Mouse (Mus musculus) thymus, postnatal 10 days (tissue): ENCODE measurements at regions not wholly inside any gene's neighbourhood (a gene's known extent, or its start where the extent isn't known, plus 50 kb on each side); places are given as distances from the start of the nearest gene placed in this dataset.

Source experiments
- DNase-seq, 2 experiments: peaks; one replicate each; pipeline ENCODE4 v3.0.0; 2021; ENCODE audit warnings: low spot score in 2 of 2

DNA sequence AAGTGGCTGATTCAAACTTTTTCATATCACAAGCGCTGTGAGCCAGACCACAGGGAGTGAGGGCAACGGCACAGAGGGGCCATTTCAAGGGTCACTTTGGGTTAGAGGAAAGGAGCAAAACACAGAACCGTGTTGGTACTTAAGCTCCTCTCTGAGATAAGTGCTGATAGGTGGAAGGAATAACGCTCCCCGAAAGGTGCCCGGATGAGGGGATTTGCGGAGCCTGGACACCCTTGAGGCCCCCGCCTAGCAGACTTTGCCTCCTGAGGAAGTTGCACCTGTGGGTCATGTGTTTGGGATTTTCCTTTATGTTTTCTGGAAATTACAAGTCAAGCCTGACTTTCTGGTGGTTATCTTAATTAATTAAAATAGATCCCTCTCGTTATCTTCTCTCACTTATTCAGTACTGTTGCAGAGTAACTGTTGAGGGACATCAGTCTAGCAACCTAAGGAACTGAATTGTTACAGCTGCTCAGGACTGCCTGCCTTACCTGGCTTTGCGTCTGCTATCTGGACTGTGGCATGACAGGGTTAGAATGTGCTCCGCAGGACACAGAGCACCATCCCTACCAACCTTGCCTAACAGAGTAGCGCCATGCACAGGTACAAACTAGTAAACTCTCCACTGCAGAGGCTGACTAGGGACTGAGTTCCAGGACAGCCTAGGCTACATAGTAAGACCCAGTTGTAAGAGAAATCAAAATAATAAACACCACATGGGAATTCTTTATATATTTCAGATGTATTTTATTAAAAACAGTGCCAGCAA is 137.4 kb upstream of the Plcz1 start:
- no peak for DNase-seq

- no peak for DNase-seq
Measured at GRCm38 (mm10) chr6:140172716-140173115, 131.5 kb upstream of the Plcz1 start.

- DNase-seq, result no peak
Measured at GRCm38 (mm10) chr6:140169836-140170235, 128.6 kb upstream of the Plcz1 start.

GRCm38 (mm10) chr6:140167182-140167581 is 125.9 kb upstream of the Plcz1 start:
- no peak for DNase-seq

- DNase-seq, result no peak
Measured at GRCm38 (mm10) chr6:140162729-140163128, 121.5 kb upstream of the Plcz1 start.

DNA sequence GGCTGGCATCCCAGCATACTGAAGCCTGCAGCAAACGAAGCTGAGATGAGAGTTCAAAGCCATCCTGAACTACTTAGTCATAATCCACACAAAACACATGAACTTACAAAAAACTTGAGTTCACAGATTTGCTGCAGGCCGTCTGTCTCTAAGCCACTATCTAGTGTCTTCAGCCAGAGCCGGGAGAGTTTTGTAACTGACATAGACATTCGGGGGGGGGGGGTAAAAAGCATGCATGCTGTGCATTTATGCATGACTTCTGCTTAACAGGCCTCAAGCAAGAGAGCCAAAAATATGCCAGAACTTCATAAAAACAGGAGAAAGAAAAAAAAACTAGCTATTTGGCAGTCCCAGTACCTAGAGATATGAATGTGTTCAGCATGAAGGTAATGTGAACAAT is 120.2 kb upstream of the Plcz1 start:
- DNase-seq, result no peak

DNA sequence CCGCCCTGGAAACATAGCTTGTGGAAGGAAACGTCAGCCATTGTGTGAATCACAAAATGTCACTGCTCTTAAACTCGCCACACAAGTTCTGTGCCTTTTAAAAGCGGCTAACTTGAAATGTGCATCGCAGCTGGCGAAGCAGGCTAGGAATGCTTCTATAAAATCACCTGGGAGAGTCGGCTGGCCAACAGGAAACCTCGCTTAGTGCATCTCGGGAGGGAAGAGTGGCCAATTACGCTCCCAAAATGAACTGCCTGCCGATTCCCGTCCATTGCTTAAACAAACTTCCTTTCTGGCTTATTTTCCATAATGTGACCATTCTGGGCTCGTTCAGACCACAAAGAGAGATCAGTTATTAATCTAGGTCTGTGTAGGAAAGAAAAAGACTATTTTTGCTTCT is 119.7 kb upstream of the Plcz1 start:
- no peak for DNase-seq

DNA sequence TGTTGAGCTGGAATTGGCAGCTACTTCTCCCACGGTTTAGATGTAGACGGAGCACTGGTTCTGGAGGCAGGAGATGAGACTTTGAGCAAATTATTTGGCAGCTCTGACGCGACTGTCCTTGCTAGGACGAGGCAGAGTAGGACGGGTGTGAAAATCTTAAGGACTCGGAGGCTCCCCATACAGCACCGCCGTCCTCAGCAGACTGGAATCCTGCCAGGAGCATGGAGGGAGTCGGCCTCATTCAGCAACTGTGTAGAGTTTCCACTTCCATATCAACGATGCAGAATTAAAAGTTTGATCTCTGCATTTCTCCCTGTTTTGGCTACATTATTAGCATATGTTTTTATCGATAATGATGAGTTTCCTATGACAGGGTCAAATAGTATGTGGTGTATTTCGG is 117.7 kb upstream of the Plcz1 start:
- DNase-seq, result no peak

GRCm38 (mm10) chr6:140157375-140157774 is 116.1 kb upstream of the Plcz1 start:
- DNase-seq, result no peak

GRCm38 (mm10) chr6:140152418-140153176 is 111.3 kb upstream of the Plcz1 start:
- no peak for DNase-seq

GRCm38 (mm10) chr6:140148628-140149245 is 107.5 kb upstream of the Plcz1 start:
- DNase-seq, result no peak

DNA sequence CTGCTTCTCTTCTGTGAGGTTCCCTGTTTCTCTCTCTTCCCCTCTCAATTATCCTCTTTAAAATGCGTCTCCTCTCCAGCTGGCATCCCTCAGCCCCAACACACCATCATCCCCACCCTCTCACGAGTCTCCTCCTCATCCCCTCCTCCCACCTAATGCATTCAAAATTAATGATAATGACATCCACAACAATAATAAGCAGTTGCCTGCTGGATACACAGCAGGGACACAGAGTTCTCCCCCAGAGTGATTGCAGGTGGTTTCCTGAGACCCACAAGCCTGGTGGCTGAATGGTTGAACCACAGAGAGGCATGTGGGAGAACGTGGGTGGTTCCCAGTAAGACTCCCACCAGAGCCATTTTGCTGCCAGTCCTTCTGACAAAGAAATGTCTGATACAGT is 106.9 kb upstream of the Plcz1 start:
- DNase-seq, result no peak

DNA sequence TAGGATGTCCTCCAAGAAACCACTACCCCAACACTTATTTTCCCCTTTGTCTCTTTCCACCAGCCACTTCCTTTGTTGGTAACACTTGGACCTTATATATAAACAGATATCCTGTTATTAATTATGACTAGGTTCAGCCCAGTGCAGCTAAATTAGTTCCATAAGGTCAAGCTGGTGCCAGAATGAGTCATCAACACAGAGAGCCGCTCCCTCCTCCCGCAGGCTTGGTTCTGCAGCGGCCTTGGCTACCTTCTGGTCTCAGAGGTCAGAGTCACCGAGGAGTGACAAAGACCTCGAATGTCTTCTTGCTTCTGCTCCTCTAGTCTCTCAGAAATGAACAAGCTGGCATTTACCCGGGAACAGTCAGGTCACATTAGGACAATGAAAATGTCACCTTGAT is 106.5 kb upstream of the Plcz1 start:
- no peak for DNase-seq

DNA sequence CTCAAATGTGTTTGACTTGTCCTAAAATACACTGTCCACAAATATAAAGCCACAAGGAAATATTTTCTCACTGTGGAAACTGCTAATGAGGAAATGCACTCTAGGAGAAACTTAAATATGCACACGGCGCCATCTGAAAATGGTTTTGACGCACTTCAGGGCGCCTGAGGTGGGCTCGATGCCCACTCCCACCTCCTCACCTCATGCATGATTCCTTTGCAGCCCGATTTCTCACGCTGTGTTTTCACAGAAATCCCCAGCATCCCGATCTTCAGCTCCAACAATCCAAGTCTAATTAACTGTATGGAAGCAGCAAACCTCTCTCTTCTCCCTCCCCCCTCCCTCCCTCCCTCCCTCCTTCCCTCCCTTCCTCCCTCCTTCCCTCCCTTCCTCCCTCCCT is 92.5 kb upstream of the Plcz1 start:
- no peak for DNase-seq

GRCm38 (mm10) chr6:140126645-140127044 is 85.4 kb upstream of the Plcz1 start:
- DNase-seq, result no peak

DNA sequence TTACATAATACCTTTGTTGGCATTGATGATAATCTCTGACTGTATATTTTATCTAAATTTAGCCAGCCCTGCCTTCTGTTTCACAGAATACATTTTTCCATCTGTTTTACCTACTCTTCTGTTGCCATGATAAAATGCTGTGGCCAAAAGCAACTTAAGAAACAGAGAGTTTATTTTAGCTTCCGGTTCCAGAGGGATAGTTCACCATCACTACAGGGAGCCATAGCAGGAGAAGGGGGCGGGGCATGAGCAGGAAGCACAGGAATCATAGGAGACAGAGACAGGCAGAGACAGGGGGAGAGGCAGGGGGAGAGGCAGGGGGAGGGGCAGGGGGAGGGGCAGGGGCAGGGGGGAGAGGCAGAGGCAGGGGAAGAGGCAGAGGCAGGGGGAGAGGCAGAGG is 72.8 kb upstream of the Plcz1 start:
- DNase-seq, result no peak

GRCm38 (mm10) chr6:140112054-140112453 is 70.8 kb upstream of the Plcz1 start:
- no peak for DNase-seq

GRCm38 (mm10) chr6:140108083-140108482 is 66.8 kb upstream of the Plcz1 start:
- DNase-seq, result no peak

GRCm38 (mm10) chr6:140107628-140108027 is 66.4 kb upstream of the Plcz1 start:
- no peak for DNase-seq

GRCm38 (mm10) chr6:140106141-140106540 is 64.9 kb upstream of the Plcz1 start:
- DNase-seq, result no peak

DNA sequence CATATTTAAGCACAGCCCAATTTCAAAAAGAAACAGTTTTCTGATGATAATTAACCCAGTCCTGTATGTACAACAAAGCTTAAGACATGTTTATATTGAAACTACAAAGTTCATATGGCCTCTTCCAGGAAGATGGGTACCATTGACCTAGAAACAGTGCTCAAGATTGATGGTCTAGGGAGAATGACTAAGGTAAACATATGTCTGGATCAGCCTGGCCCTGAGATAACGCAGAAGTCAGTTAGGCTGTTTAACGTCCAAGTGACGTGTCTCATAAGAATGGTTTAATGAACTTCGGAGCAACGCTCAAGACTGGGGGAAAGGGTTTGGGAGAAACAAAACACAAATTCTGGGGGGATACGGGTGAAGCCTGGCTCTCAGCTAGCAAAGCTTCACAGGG is 60.8 kb upstream of the Plcz1 start:
- no peak for DNase-seq

- DNase-seq, result no peak
Measured at GRCm38 (mm10) chr6:140095416-140095815, 54.2 kb upstream of the Plcz1 start.
